Mouse (Mus musculus): ENCODE measurements around the gene Apol7e.
"Not testable (repeated sequence)": the region's sequence is repeated elsewhere in the genome, so short reads cannot be mapped to it uniquely, and the experiment has no call there.

The Apol7e gene

DNA sequence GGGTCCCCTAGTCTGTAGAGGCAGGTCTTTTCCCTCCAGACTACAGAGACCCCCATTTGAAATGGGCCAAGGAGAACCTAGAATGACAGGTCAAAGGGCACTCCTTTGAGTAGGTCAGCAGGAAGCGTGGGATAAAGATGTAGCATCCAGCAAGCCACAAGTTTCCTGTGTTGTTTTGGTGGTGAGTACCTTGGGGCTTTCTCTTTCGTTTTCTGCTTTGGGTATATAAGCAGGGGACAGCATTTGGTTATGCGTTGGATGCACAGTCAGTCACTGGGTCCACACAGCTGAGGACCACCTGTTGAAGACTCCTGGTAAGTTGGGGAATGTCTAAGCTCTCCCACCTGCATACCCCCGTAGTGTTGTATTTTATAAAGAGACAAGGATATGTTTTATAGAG, at the start of gene Apol7e:
Apol7e (plus strand) TSS at position 202 of the 400 bp plus-strand sequence.
- not testable (repeated sequence) for DNase-seq (ENCODE audit: low spot score)

DNA sequence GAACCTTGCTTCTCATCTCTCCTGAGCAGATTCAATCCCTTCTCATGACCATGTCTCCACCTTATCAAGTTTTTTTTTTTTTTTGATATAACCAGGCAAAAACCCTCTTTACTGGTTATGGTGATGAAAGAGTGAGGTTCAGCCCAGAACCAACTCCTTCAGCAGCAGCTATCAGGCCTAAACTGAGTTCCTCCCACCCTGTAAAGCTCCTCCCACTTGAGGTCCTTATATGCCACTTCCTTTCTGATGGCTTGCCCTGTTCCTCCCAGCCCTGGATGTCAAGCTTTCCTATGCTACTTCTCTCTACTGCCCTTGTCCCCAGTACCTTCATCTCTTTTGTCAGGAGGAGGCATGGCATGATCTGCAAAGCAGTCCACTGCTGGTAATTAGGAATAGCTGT, 47.5 kb upstream of the Apol7e start:
- DNase-seq (ENCODE audit: low spot score): not testable (repeated sequence)

- not testable (repeated sequence) for DNase-seq (ENCODE audit: low spot score)
Observed at GRCm38 (mm10) chr15:77659773-77660172, 38.9 kb upstream of the Apol7e start.

DNA sequence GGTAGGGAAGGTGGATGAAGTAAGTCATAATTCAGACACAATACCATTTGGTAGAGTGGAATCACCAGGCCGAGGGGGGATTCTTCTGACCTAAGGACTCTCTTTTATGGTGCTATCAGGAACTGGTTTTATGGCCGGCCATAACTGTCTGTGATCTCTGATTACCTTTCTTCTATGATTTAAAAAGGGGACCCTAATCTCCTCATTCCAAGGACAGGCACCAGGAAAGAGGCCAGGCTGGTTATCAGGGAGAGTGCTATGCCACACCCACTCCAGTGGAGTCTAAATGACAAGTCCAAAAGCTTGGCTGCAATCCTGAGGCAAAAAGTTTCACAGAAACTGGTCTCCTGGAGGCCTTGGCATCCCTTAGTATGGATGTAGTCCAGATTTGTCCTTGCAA, 36.8 kb upstream of the Apol7e start:
- not testable (repeated sequence) for DNase-seq (ENCODE audit: low spot score)

GRCm38 (mm10) chr15:77674081-77674480, 24.6 kb upstream of the Apol7e start:
- not testable (repeated sequence) for DNase-seq (ENCODE audit: low spot score)

- peak; percentile 39 for DNase-seq (ENCODE audit: low spot score)
Observed at GRCm38 (mm10) chr15:77683944-77684343, 14.7 kb upstream of the Apol7e start.

DNA sequence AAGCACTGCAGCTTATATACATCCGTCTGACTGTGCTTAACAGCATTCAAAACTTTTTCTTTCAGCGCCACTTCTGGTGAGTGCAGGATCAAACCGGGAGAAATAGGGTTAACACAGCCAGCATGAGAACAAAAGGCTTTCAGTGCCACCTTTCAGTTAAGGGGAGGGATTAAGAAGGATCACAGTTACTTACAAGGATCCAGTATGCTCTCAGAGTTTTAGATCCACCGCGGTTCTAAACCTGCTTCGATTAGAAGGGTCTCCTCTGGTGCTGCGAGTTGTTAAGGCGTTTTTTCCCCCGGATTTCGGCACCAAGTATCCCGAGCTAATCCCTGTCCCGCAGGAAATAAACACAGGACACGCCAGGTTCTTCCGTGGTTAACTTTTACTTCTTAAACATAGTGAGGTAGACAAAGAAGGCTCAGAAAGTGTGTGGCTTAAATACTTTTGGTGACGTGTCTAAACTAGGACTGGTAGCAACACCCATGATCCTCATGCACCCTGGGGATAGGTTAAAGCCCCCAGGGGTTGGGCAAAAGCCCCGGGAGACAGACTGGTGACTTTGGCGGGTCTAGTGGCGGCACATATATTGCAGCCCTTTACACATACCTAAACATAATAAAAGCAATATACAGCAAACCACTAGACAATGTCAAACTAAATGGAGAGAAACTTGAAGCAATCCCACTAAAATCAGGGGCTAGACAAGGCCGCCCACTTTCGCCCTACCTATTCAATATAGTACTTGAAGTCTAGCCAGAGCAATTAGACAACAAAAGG, 6.9 kb upstream of the Apol7e start:
- not testable (repeated sequence) for DNase-seq (ENCODE audit: low spot score)

- peak; percentile 4 for DNase-seq (ENCODE audit: low spot score)
Observed at GRCm38 (mm10) chr15:77694687-77695295, 3.9 kb upstream of the Apol7e start.

DNA sequence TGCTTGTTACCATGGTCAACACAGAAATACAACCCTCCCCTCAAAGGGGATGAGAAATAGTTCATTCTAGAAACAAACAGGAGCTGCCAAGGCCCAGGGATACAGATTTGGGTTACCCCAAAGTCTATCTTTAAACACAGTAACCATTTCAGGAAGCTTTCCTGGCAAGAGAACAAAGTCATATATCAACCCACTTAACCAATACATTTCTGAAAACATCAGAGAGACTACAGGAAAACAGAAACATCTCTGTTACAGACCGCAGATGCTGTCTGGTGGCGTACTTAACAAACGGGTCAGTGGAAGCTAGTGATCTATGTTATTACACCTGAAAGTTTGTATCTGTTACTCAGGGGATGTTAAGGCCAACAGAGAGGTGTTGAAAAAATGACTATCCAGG, 6.6 kb downstream of the Apol7e start:
- DNase-seq (ENCODE audit: low spot score): not testable (repeated sequence)

DNA sequence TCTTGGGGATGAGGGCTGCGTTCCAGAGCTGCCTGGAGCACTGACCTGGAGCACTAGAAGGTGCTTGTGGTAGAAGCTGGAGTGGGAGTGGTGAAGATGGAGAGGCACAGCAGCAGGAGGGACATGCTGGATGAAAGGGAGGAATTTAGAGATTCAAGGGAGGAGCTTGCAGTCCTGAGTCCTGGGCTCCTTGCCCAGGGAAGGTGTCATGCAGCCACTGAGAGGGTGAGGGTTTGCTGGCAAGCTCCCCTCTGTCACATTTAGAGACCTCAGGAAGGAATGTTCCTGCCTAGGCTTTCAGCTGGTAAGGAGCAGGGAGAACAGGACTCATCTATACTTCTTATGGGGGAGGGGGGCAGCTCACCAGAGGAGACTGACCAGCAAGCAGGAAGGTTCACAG, 10.3 kb downstream of the Apol7e start:
- DNase-seq (ENCODE audit: low spot score): not testable (repeated sequence)

DNA sequence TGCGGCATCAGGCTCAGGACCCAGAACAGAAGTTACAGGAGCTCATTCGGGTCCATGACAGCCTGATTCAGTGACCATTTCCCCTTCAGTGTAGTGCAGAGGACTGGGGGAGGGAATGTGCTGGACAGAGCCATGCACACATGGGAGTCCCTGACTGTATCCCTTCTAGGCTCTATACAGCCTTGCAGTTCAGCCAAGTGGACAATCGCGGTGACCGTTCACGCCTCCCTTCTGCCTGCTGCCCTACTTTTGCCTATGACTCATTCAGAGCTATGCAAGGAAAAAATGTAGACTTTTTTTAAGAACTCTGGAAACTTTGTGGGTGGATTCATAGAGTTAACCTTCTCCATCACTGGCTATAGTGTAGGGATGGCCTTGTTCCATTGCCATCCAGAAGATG, 19.6 kb downstream of the Apol7e start:
- DNase-seq (ENCODE audit: low spot score): not testable (repeated sequence)

DNA sequence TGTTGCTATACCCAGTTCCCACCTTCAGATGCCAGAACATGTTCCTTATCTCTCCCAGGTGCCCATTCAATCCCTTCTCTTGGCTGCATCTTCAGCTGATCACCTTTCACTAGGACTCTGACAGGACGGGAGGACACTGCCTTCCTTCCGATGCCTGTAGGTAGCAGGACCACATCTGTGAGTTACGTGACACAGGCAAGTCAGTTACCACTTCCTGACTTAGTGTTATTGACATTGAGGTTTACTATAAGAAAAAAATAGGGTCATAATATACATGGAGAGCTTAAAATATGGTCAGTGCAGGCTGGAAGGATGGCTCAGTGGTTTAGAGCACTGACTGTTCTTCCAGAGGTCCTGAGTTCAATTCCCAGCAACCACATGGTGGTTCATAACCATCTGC, 22.9 kb downstream of the Apol7e start:
- not testable (repeated sequence) for DNase-seq (ENCODE audit: low spot score)

DNA sequence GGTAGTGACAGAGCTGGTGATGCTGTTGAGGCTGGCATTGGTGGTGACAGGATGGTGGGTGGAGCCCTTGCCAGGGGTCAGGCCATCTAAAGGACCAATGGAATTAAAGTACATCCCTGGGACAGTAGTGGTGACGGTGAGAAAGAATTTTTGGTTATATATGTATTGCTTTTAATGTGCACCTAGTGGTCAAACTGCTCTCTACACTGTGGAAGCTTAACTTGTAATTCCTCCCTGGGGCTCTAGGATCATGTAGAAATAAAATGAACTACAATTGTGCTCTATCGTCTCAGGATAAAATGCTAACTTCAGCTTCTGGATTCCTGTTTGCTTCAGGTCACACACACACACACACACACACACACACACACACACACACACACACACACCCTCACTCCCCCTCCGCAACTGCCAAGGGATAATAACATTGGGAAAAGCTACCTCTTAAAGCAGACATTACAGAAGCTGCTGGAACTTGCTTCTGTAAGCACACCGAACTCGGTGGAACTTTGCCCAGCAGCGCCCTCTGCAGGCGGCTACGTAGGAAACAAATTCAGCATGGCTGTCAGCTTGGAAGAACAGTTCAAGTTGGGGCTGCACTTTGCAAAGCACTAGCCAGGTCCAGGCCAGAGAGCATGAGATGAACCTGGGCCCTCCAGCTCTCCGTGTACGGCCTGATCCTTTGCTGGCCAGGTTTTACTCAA, 25.7 kb downstream of the Apol7e start:
- DNase-seq (ENCODE audit: low spot score): not testable (repeated sequence)

DNA sequence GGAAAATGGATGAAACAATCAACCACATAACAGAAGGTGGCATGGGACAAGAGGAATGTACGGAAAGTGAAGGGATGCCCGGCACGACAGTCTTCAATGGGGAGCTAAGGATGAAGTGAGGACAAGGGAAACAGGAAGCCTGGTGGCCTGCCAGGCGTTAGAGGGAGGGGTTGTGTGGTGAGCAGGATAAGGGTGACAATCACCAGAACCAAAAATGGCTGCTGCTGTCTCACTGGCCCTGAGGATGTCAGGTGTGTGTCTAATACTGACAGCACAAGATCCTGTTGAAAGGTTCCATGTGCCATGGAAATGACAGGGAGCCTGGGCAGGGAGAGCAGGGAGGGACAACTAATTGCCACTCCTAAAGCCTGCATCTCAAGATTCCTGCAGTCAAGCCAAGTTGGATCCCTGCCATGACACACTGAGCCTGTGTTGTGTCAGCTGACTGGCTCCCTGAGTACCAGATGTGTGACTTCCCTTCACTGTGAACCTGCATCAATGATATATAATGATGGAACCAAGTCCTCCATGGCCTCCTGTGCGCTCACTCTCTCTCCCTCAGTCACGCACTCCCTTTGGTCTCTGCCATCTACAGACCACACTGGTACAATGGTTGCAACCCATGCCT, 26.9 kb downstream of the Apol7e start:
- not testable (repeated sequence) for DNase-seq (ENCODE audit: low spot score)

DNA sequence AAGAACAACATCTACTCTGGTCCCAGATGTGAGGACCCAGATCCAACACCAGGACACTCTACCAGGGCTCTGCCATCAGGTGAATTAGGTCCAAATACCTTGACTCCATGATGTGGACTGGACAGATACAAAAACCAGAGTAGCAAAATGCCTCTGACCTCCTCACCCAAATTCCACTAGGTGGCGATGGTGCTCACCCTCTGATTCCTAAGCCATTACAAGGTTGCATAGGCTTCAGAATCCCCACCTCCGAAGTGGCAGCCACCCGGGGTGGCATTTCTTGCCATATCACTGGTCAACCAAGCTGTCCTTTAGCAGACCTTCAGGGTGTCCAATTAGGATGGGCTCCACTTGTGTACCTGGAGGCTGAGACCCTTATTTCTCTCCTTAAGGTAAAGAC, 28.5 kb downstream of the Apol7e start:
- not testable (repeated sequence) for DNase-seq (ENCODE audit: low spot score)

- DNase-seq (ENCODE audit: low spot score): not testable (repeated sequence)
Observed at GRCm38 (mm10) chr15:77727745-77728144, 29.1 kb downstream of the Apol7e start.

DNA sequence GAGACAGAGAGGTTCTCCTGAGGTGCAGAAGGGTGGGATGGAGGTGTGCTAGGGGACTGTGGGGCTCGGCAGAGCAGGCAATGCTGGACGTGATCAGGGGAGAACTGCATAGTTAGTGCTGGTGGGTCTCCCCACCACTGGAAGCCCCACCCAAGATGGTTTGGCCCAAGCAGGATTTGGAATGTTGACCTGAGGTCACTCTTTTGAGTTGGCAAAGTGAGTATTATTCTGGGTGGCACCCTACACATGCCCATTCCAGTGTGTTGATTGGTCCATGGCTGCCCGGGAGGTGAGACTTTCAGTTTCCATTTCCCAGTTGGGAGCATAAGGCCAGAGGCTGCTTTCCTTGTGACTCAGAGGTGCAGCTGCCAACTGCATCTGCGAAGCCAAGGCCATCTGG, 30.1 kb downstream of the Apol7e start, which contains the start of gene Apol9b:
Apol9b (plus strand) TSS at position 301 of the 400 bp plus-strand sequence.
- DNase-seq (ENCODE audit: low spot score): not testable (repeated sequence)

DNA sequence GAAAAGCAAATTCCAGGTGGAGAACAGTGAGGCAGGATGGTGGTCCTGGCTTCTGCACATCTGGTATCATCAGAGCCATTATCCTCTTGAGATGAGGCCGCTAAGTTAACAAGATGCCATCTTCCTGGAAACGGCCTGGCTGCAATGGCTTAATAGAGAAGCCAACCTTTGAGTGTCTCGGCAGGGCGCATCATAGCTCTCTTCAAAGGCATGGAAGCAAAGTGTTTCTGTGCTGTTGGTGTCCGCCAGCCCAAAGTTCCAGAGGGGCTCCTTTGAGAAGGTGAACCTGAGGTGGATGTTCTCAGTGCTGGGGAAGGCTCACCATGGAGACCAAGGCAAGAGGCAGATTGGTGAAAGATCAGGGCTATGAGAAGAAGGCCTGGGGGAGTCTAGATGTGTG, 32.9 kb downstream of the Apol7e start:
- no peak for DNase-seq (ENCODE audit: low spot score)

- not testable (repeated sequence) for DNase-seq (ENCODE audit: low spot score)
Observed at GRCm38 (mm10) chr15:77732851-77733250, 34.2 kb downstream of the Apol7e start.

- not testable (repeated sequence) for DNase-seq (ENCODE audit: low spot score)
Observed at GRCm38 (mm10) chr15:77733380-77733779, 34.7 kb downstream of the Apol7e start.

- DNase-seq (ENCODE audit: low spot score): not testable (repeated sequence)
Observed at GRCm38 (mm10) chr15:77733903-77734302, 35.2 kb downstream of the Apol7e start.
